Mouse (Mus musculus) CH12.LX (cell line): ENCODE results near the gene Spire2. TPM values are rescaled to one million over a fixed set of nuclear protein-coding genes. Genes with fewer than 3 reads are reported as not detected.

Source experiments
- DNase-seq: peaks from one replicate; pipeline ENCODE4 v3.0.0-alpha.2; 2013; ENCODE audit errors: extremely low read depth
- H3K27ac ChIP-seq: 2 replicates; pipeline ENCODE4 v1.5.1; 2012; ENCODE audit warnings: low read depth, mild to moderate bottlenecking, control low read depth, moderate library complexity; ENCODE audit not compliant: insufficient read depth
- H3K27me3 ChIP-seq: replicated peaks from 2 replicates; pipeline ENCODE3; 2012; ENCODE audit warnings: inconsistent platforms
- H3K36me3 ChIP-seq, 2 experiments: replicated peaks in 1 of 2; 2 replicates each; pipeline versions ENCODE3 to v1.6.1; 2012; ENCODE audit warnings: inconsistent platforms in 1 of 2, low read length in 1 of 2, mild to moderate bottlenecking in 1 of 2, mixed read lengths in 1 of 2, moderate library complexity in 1 of 2; ENCODE audit not compliant: control insufficient read depth in 1 of 2, insufficient read depth in 1 of 2
- H3K4me1 ChIP-seq, 2 experiments: 2 replicates each; pipeline ENCODE4 v1.6.1; 2012; ENCODE audit warnings: inconsistent platforms in 1 of 2, moderate library complexity in 1 of 2; ENCODE audit not compliant: insufficient read depth in 2 of 2, control insufficient read depth in 1 of 2
- H3K4me2 ChIP-seq: 2 replicates; pipeline ENCODE4 v1.6.1; 2012; ENCODE audit warnings: low read depth, mild to moderate bottlenecking, control low read depth; ENCODE audit not compliant: poor library complexity, insufficient read depth, severe bottlenecking
- H3K4me3 ChIP-seq, 3 experiments: fragments of 150-350 bp in 1 of 3; sonication (generic) in 1 of 3; replicated peaks in 1 of 3; 2 replicates each; pipeline versions ENCODE3 to v1.5.1; 2011 to 2012; ENCODE audit warnings: low read depth in 2 of 3, low read length in 2 of 3, mild to moderate bottlenecking in 2 of 3, moderate library complexity in 2 of 3, control low read depth in 1 of 3, improper control_type of control experiment in 1 of 3, inconsistent platforms in 1 of 3, mixed read lengths in 1 of 3; ENCODE audit not compliant: poor library complexity in 1 of 3
- H3K79me2 ChIP-seq: replicated peaks from 2 replicates; pipeline ENCODE4 v1.6.1; 2012; ENCODE audit warnings: mild to moderate bottlenecking, moderate library complexity; ENCODE audit not compliant: control insufficient read depth, poor library complexity, insufficient read depth, severe bottlenecking; ENCODE audit errors: extremely low read depth
- H3K9ac ChIP-seq: 2 replicates; pipeline ENCODE4 v1.6.1; 2012; ENCODE audit warnings: low read depth, mild to moderate bottlenecking, control low read depth, moderate library complexity; ENCODE audit not compliant: insufficient read depth
- H3K9me3 ChIP-seq: replicated peaks from 2 replicates; pipeline ENCODE3; 2012; ENCODE audit warnings: low read length, inconsistent platforms, mixed read lengths
- BHLHE40 ChIP-seq: IDR thresholded peaks from 2 replicates; pipeline ENCODE4 v1.6.1; 2011; ENCODE audit warnings: mild to moderate bottlenecking, low read depth, low read length, improper control_type of control experiment
- CHD1 ChIP-seq: IDR thresholded peaks from 2 replicates; pipeline ENCODE4 v1.6.1; 2012; ENCODE audit warnings: low read depth, low read length, improper control_type of control experiment, inconsistent platforms
- CHD2 ChIP-seq: IDR thresholded peaks from 2 replicates; pipeline ENCODE4 v1.6.1; 2011; ENCODE audit warnings: low read length, improper control_type of control experiment
- CTCF ChIP-seq, 2 experiments: IDR thresholded peaks in 1 of 2; conservative IDR thresholded peaks in 1 of 2; 2 replicates each; pipeline ENCODE4 v1.5.1; 2011 to 2012; ENCODE audit warnings: low read depth in 2 of 2, low read length in 2 of 2, improper control_type of control experiment in 1 of 2, inconsistent platforms in 1 of 2, mild to moderate bottlenecking in 1 of 2, moderate library complexity in 1 of 2
- EP300 ChIP-seq: IDR thresholded peaks from 2 replicates; pipeline ENCODE4 v1.6.1; 2011; ENCODE audit warnings: low read length, improper control_type of control experiment
- ETS1 ChIP-seq: conservative IDR thresholded peaks from 2 replicates; pipeline ENCODE4 v1.6.1; 2012; ENCODE audit warnings: low read depth, mild to moderate bottlenecking, inconsistent platforms, low read length, improper control_type of control experiment, moderate library complexity
- HCFC1 ChIP-seq: IDR thresholded peaks from 2 replicates; pipeline ENCODE4 v1.6.1; 2012; ENCODE audit warnings: low read depth, mild to moderate bottlenecking, inconsistent platforms, low read length, improper control_type of control experiment
- JUN ChIP-seq: IDR thresholded peaks from 2 replicates; pipeline ENCODE4 v1.6.1; 2011; ENCODE audit warnings: low read depth, mild to moderate bottlenecking, low read length, improper control_type of control experiment, moderate library complexity; ENCODE audit not compliant: insufficient read depth
- JUND ChIP-seq: conservative IDR thresholded peaks from 2 replicates; pipeline ENCODE4 v1.6.1; 2011; ENCODE audit warnings: low read depth, low read length, improper control_type of control experiment
- MAFK ChIP-seq: IDR thresholded peaks from 2 replicates; pipeline ENCODE4 v1.6.1; 2011; ENCODE audit warnings: low read length, improper control_type of control experiment; ENCODE audit not compliant: insufficient replicate concordance
- MAZ ChIP-seq: IDR thresholded peaks from 2 replicates; pipeline ENCODE4 v1.6.1; 2012; ENCODE audit warnings: low read depth, mild to moderate bottlenecking, inconsistent platforms, low read length, improper control_type of control experiment, moderate library complexity
- NELFE ChIP-seq: IDR thresholded peaks from 2 replicates; pipeline ENCODE4 v1.6.1; 2011; ENCODE audit warnings: low read depth, low read length, improper control_type of control experiment
- NRF1 ChIP-seq: IDR thresholded peaks from 2 replicates; pipeline ENCODE4 v1.6.1; 2014; ENCODE audit warnings: low read depth, mild to moderate bottlenecking, inconsistent platforms, low read length, improper control_type of control experiment, moderate library complexity
- RAD21 ChIP-seq: IDR thresholded peaks from 2 replicates; pipeline ENCODE4 v1.6.1; 2011; ENCODE audit warnings: low read depth, mild to moderate bottlenecking, low read length, improper control_type of control experiment, moderate library complexity
- RCOR1 ChIP-seq: conservative IDR thresholded peaks from 2 replicates; pipeline ENCODE4 v1.6.1; 2012; ENCODE audit warnings: low read depth, mild to moderate bottlenecking, inconsistent platforms, low read length, improper control_type of control experiment
- SMC3 ChIP-seq: IDR thresholded peaks from 2 replicates; pipeline ENCODE4 v1.6.1; 2011; ENCODE audit warnings: low read depth, low read length, improper control_type of control experiment
- TCF12 ChIP-seq: IDR thresholded peaks from 2 replicates; pipeline ENCODE4 v1.6.1; 2014; ENCODE audit warnings: low read depth, mild to moderate bottlenecking, inconsistent platforms, low read length, improper control_type of control experiment
- USF1 ChIP-seq: IDR thresholded peaks from 2 replicates; pipeline ENCODE4 v1.6.1; 2014; ENCODE audit warnings: low read depth, mild to moderate bottlenecking, inconsistent platforms, low read length, improper control_type of control experiment
- USF2 ChIP-seq: conservative IDR thresholded peaks from 2 replicates; pipeline ENCODE4 v1.6.1; 2011; ENCODE audit warnings: low read depth, low read length, improper control_type of control experiment
- ZC3H11A ChIP-seq: IDR thresholded peaks from 2 replicates; pipeline ENCODE4 v1.6.1; 2012; ENCODE audit warnings: low read depth, mild to moderate bottlenecking, inconsistent platforms, low read length, improper control_type of control experiment
- ZMIZ1 ChIP-seq: IDR thresholded peaks from 2 replicates; pipeline ENCODE4 v1.6.1; 2012; ENCODE audit warnings: low read depth, mild to moderate bottlenecking, inconsistent platforms, low read length, improper control_type of control experiment
- dilution Hi-C: fragments of 300-500 bp; cut with MboI; formaldehyde crosslinking; loops from 2 replicates; pipeline ENCODE4 v1.14.3; 2020; ENCODE audit warnings: low sequenced_read_pairs; ENCODE audit not compliant: extremely low pct_unique_long_range_greater_than_20kb, extremely low pct_ligation_motif_present
- in situ Hi-C: fragments of 300-500 bp; cut with MboI; formaldehyde crosslinking; loops from 3 replicates; pipeline ENCODE4 v1.14.3; 2019; ENCODE audit warnings: low sequenced_read_pairs, low pct_ligation_motif_present, low pct_unique_long_range_greater_than_20kb, mixed read lengths
- polyA plus RNA-seq: library from polyadenylated mRNA; unstranded; fragments of >175 nt; gene quantifications from 2 replicates; pipeline ENCODE4 v1.2.1, GENCODE M21; 2012; ENCODE audit warnings: low read depth; ENCODE audit not compliant: insufficient read length
- total RNA-seq, 2 experiments: library from RNA; depleted of rRNA; stranded (reverse); fragments of 300-350 nt in 1 of 2; fragments of >200 nt in 1 of 2; gene quantifications; 2 replicates each; pipeline ENCODE4 v1.2.3; 2012 to 2014

Spire2 gene
- total and polyA plus RNA-seq, 3 experiments: 1.1 to 2.9 (median 2.6) TPM

DNA sequence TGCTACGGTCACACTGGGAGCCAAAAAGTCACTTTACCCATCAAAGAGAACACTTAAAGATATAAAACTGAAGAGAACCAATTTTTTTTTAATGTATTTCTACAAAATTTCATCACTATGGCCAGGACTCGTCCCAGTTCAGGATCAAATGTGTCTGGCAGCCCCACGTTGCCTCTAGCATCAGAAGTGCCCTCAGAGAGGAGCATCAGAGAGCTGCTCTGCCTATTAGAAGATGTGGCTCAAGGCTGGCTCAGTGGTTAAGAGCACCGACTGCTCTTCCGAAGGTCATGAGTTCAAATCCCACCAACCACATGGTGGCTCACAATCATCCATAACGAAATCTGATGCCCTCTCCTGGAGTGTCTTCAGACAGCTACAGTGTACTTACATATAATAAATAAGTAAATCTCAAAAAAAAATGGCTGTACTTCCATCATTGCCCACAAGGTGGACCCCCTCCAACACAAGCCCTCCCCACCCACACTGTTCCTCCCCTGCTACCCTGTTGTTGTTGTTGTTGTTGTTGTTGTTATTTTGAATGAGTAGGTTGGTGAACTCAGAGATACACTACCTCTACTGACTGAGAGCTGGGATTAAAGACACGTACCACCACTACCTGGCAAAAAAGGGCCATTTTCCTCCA is 12.9 kb upstream of the Spire2 start (continued):
- TF ChIP-seq NELFE (no peak), CTCF (conservative IDR thresholded peaks at IDR 0.05 in 1 of 2, IDR thresholded peaks at IDR 0.05 in 1 of 2; ENCODE audit: low read depth in 2 of 2, low read length in 2 of 2) (peak; percentile 43 to 77), JUN (no peak), TCF12 (no peak)
- TF ChIP-seq, all 38 proteins: peak for 13

GRCm38 (mm10) chr8:123328552-123328951 is 4.0 kb upstream of the Spire2 start:
- dilution Hi-C loops (no loop called here), in situ Hi-C loops (loop anchor here (5.0 kb wide), 1 partner anchor 34 kb away; no protein-coding TSS in a partner anchor)
- no peak overlapping the region for H3K9ac ChIP-seq
- TF ChIP-seq USF2 (no peak), ETS1 (no peak)
- no peak overlapping the region for H3K4me2 ChIP-seq
- no peaks in the 10 kb centered on the region for H3K36me3 ChIP-seq
- H3K79me2 ChIP-seq: no peaks in the 10 kb centered on the region
- peaks cover 42% of the 10 kb centered on the region for H3K27me3 ChIP-seq
- peaks cover 8 to 22% of the 10 kb centered on the region in 2 experiments for H3K4me1 ChIP-seq
- DNase-seq: no peak
- H3K4me3 ChIP-seq: no peak overlapping the region
- H3K27ac ChIP-seq: no peak overlapping the region
- no peaks in the 10 kb centered on the region for H3K9me3 ChIP-seq

DNA sequence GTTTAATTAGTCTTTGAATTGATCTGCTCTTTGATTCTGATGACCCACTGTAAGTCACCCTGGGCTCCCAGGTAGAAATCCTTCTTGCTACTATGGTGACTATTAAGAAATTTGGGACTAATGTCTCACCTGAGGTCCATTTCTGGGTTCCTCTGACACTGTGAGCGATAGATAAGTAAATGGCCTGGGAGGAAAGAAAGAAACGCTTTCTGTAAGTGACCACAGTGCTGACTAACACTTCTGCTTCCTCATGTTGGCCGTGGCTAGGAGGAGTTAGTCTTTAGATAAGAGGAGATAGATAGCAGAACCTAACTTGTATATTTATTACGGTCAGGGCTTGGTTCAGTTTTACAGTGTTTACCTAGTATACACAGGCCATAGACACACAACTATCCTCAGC is 3.2 kb upstream of the Spire2 start:
- H3K4me3 ChIP-seq: no peak overlapping the region
- H3K27ac ChIP-seq: no peak overlapping the region
- H3K27me3 ChIP-seq: peaks cover 50% of the 10 kb centered on the region

More for the DNA sequence above, 3.2 kb upstream of the Spire2 start:
- in situ Hi-C loops (loop anchor here (5.0 kb wide), 1 partner anchor 33 kb away; no protein-coding TSS in a partner anchor), dilution Hi-C loops (no loop called here)
- Histone ChIP-seq H3K4me1 (peaks cover 8 to 30% of the 10 kb centered on the region in 2 experiments), H3K4me2 (no peak overlapping the region), H3K9ac (no peak overlapping the region), H3K36me3 (no peaks in the 10 kb centered on the region), H3K79me2 (no peaks in the 10 kb centered on the region), H3K9me3 (no peaks in the 10 kb centered on the region)
- TF ChIP-seq ZC3H11A: no peak
- TF ChIP-seq JUND: no peak
- TF ChIP-seq USF2: no peak
- no peak for TF ChIP-seq USF1
- no peak for TF ChIP-seq MAFK
- no peak for TF ChIP-seq CHD1
- TF ChIP-seq EP300: no peak
- TF ChIP-seq RAD21: no peak
- TF ChIP-seq JUN: no peak
- no peak for TF ChIP-seq RCOR1
- no peak for TF ChIP-seq MAZ
- no peak for TF ChIP-seq NRF1
- no peak for TF ChIP-seq ZMIZ1
- no peak for TF ChIP-seq BHLHE40
- TF ChIP-seq SMC3: no peak
- no peak for TF ChIP-seq HCFC1
- TF ChIP-seq CHD2: no peak
- DNase-seq: no peak
